Comparison of ENCODE assay signal across 9 mouse cellular contexts in genomic region chr16:66005954-66006580, GRCm38 (mm10).
DNase-seq lines count a peak whose midpoint lies in the region; ATAC-seq and TF ChIP-seq lines count a peak whose summit lies in the region.
"Had no signal": no experiment of that assay in that cellular context is flagged by ENCODE, and none has a peak within 500 bp of the region (broad histone marks: within the 10 kb centered on the region; RNA-seq: fewer than 3 reads in every experiment).

No protein-coding gene starts in this region.

- no peaks in the 10 kb centered on the region for H3K27me3 ChIP-seq in liver, postnatal 0 days (ENCODE audit: insufficient read depth, low read length)
- H3K27me3 ChIP-seq in lung, postnatal 0 days (replicated peaks; ENCODE audit: insufficient read depth, low read length): no peaks in the 10 kb centered on the region
- H3K27me3 ChIP-seq: heart, embryonic 13.5 days had no signal

- intact Hi-C loops in heart, postnatal 14 days (cut with DNase I): loop anchor here (5.0 kb wide), 2 partner anchors 219 to 289 kb away; no protein-coding TSS in a partner anchor

- TF ChIP-seq EP300 in liver, postnatal 0 days (IDR thresholded peaks at IDR 0.05; ENCODE audit: low read depth): no peak
- TF ChIP-seq EP300 in lung, postnatal 0 days (IDR thresholded peaks at IDR 0.05): no peak

- peak; percentile 63 for TF ChIP-seq CTCF in liver, postnatal 0 days (IDR thresholded peaks at IDR 0.05; ENCODE audit: low read depth)
- TF ChIP-seq CTCF in lung, postnatal 0 days (IDR thresholded peaks at IDR 0.05): peak; percentile 69

- H3K4me1 ChIP-seq in liver, postnatal 0 days (ENCODE audit: insufficient read depth): no peaks in the 10 kb centered on the region
- no peaks in the 10 kb centered on the region for H3K4me1 ChIP-seq in lung, postnatal 0 days (ENCODE audit: insufficient read depth, low read depth, low read length)

- ATAC-seq in liver, postnatal 0 days: no peak
- no peak for ATAC-seq in lung, postnatal 0 days

- DNase-seq in adrenal gland, postnatal 14 days: peak; percentile 44
- DNase-seq in adrenal gland, postnatal 4 days (ENCODE audit: low spot score in 2 of 2): no peak
- no peak for DNase-seq in liver, postnatal 0 days
- DNase-seq in liver: no peak
- DNase-seq in brain, embryonic 18.5 days (ENCODE audit: low read depth, low spot score): peak; percentile 36
- peak; percentile 22 to 66 for DNase-seq in heart, postnatal 14 days
- peak; percentile 51 for DNase-seq in lung, postnatal 0 days (ENCODE audit: low spot score)
- DNase-seq in yolk sac, embryonic 10.5 days (ENCODE audit: low spot score): no peak

- H3K27ac ChIP-seq in liver, postnatal 0 days (ENCODE audit: low read depth): no peak overlapping the region
- no peak overlapping the region for H3K27ac ChIP-seq in lung, postnatal 0 days (ENCODE audit: low read length)
- H3K27ac ChIP-seq: heart, embryonic 13.5 days had no signal

- H3K4me2 ChIP-seq in liver, postnatal 0 days (ENCODE audit: low read depth, low read length): no peak overlapping the region
- H3K4me2 ChIP-seq in lung, postnatal 0 days (replicated peaks; ENCODE audit: low read depth, low read length): no peak overlapping the region
- H3K4me2 ChIP-seq: heart, embryonic 13.5 days had no signal

- no peaks in the 10 kb centered on the region for H3K9me3 ChIP-seq in liver, postnatal 0 days (ENCODE audit: low read length)
- no peaks in the 10 kb centered on the region for H3K9me3 ChIP-seq in lung, postnatal 0 days (ENCODE audit: low read length)
- H3K9me3 ChIP-seq: heart, embryonic 13.5 days had no signal

- H3K4me3 ChIP-seq in liver, postnatal 0 days (ENCODE audit: low read depth, low read length): no peak overlapping the region
- no peak overlapping the region for H3K4me3 ChIP-seq in lung, postnatal 0 days (ENCODE audit: low read depth, low read length)
- H3K4me3 ChIP-seq: heart, embryonic 13.5 days had no signal

- 43% methylated on average over 7 of the region's 7 CpGs for WGBS in liver, postnatal 0 days (ENCODE audit: insufficient replicate concordance)
- WGBS in lung, postnatal 0 days: 42% methylated on average over 7 of the region's 7 CpGs

- no peak overlapping the region for H3K9ac ChIP-seq in liver, postnatal 0 days (replicated peaks)
- H3K9ac ChIP-seq in lung, postnatal 0 days (replicated peaks; ENCODE audit: low read depth): no peak overlapping the region
- H3K9ac ChIP-seq: heart, embryonic 13.5 days had no signal

- H3K36me3 ChIP-seq in liver, postnatal 0 days (replicated peaks; ENCODE audit: insufficient read depth, low read length): no peaks in the 10 kb centered on the region
- no peaks in the 10 kb centered on the region for H3K36me3 ChIP-seq in lung, postnatal 0 days (ENCODE audit: insufficient read depth, low read length)
- H3K36me3 ChIP-seq: heart, embryonic 13.5 days had no signal

Comparison
In these comparisons a context has a peak if more than half of its experiments do, and no peak if none do; other contexts are left out.
1. DNase-seq: peak in adrenal gland, postnatal 14 days (single experiment), brain, embryonic 18.5 days (single experiment), heart, postnatal 14 days (2 of 2) and lung, postnatal 0 days (single experiment); none in adrenal gland, postnatal 4 days (0 of 2), liver, postnatal 0 days (single experiment), liver (single experiment) and yolk sac, embryonic 10.5 days (single experiment).